Mouse (Mus musculus): ENCODE measurements around the gene Pfkfb4.
A peak's percentile ranks its signal among the peaks of the same experiment; 100 is the strongest.

The Pfkfb4 gene

DNA sequence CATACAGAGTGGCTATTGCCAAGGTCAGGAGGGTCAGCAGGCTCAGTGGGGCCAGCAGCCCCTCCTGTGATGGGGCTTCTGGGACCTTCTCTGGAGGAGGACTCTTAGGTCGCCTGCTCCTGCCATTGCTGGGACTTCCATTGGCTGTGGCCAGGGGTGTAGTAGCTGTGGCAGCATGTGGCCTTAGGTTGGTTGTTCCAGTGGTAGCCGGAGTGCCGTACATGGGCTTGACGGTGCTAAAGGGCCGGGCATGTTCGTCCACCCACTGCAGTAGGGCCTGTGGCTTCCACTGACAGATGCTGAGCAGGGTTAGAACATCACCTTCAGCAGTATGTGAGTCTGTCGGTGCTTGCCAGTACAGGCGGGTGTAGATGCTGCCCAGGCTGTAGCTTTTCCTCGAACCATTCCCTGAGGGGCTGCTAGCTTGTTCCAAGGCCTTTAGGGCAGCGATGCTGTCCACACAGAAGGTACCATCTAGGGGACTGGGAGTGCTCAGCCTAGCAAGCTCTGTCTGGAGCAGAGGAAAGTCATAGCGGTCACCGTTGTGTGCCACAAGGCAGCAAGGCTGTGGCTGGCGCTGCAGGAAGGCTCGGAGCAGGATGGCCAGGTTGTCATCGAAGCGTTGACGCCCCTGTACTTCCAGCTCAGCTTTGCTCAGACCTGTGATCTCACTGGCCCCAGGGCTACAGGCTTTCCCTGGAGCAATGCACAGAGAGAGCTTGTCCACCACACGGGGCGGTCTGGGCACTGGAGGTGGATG lies 66.6 kb downstream of the Pfkfb4 start:
- no peak for DNase-seq

GRCm38 (mm10) chr9:109059136-109059903 lies 67.7 kb downstream of the Pfkfb4 start, which contains the start of gene Trex1:
TSS of gene Trex1 (minus strand) at chr9:109059734.
- peak; percentile 92 to 95 for DNase-seq

- DNase-seq = peak; percentile 42 to 55
These were observed 68.8 kb downstream of the Pfkfb4 start for GRCm38 (mm10) chr9:109060184-109060897.

- no peak for DNase-seq
These were observed 69.3 kb downstream of the Pfkfb4 start for GRCm38 (mm10) chr9:109060898-109061295.

DNA sequence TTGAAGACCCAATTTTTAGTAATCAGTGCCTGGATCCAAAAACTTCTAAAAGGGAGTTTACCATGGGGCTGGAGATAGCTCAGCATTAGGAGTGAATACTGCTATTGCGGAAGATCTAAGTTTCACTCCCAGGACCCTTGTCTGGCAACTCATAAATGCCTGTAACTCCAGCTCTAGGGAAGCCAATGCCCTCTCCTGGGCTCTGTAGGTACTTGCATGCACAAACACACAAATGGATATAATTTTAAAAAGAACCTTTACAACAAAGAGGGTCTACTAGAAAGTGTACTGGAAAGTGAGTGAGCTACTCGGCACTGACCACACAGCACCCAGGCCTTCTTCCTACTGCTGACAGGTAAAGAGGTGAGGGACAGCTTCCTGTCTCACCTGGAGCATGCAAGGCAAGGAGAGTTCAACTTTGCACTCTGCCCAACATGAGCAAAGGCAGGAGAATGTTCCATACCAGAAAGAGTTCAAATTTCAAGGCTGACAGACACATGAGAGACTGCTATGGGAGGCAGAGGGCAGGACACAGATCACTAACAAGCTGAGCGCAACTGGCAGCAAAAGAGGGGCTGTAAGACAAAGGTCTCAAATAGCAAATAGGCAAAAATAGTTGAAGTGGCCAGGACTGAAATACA lies 76.6 kb downstream of the Pfkfb4 start:
- DNase-seq = no peak

DNA sequence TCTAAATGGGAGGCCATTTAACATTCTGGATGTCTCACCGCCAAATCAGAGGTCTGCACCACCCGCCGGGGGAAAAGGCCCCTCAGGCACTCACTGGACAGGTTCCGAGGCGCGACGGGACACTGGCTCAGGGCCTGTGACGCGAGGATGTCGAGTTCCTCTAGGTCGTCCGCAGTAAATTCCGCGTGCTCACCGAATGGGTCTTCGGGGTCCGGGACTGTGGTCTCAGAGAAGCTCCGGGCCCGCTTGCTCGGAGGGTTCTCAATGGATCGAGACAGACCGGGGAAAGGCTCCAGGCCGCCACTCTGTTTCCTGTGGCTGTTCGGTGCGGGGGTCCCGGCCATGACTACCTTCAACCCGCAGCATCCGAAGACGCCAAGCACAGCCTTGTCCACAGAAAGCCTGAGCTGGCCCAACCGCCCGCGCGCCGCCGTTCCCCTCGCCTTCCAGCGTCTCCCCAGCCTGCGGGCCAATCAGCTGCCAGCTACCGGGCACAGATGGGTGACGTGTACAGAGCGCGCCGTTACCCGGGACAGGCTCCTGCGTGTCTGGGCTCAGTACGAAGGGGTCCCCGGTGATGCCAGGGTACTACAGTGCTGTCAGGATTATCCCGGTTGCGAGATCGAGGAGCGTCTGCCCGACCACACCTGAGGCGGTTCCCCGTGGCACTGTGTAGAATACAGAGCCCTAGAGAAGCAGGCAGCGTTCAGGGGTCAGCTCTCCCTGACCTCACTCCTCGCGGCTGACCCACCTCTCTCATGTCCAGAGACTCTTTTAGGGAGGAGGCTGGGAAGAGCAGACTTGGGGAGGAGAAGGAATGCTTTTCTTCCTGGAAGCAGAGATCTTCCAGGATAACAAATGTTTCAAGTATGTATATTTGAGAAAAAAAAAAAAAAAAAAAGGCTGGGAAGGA lies 82.3 kb downstream of the Pfkfb4 start, which contains the start of gene Atrip:
TSS of gene Atrip (minus strand) at position 464 of the 913 bp plus-strand sequence.
- peak; percentile 94 to 96 for DNase-seq

DNA sequence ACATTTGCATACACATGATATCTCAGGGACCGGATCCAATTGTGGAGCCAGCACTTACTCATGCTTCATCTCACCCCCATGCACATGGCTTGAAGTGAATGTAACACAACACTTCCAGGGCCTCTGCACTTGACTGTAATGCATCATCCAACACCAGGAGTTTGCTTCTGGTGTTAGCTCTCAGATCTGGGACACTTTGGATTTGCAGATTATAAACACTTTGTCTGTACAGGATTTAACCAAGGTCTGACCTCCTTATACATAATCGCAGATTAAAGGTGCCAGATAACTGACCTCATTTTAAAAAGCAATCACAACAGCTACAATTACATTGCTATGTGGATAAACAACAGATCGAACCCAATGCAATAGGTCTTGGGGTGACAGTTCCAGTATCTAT lies 88.9 kb downstream of the Pfkfb4 start:
- DNase-seq = no peak

- no peak for DNase-seq
These were observed 90.2 kb downstream of the Pfkfb4 start for GRCm38 (mm10) chr9:109081749-109082123.
